ENCODE assay signal across 17 mouse cellular contexts in the genomic region with DNA sequence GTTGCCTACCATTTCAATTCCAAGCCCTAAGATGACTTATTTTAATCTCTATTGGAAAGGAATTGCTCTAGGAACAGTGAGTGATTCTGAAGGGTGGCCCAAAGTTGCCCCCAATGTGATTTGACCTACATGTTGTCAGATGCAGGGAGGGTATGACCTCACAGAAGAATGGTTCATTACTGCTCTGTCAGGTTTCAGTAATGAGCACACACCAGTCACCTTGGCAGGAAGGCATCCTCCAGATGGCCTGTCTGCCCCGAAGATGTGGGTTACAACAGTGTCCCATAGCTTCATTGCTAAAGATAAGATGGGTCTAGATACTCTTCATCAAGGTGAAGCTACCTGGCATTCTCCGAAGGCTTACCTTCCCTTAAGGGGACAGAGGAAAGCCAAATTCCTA.
DNase-seq lines count a peak whose midpoint lies in the region; ATAC-seq lines count a peak whose summit lies in the region.
"Had no signal": no experiment of that assay in that cellular context is flagged by ENCODE, and none has a peak within 500 bp of the region (broad histone marks: within the 10 kb centered on the region; RNA-seq: fewer than 3 reads in every experiment).

No protein-coding gene starts in this region.

- no peak for ATAC-seq in cerebellum, adult (ENCODE audit: insufficient number of reproducible peaks, low FRiP score, low TSS enrichment)
- ATAC-seq: activated CD4-positive, CD25-positive, alpha-beta regulatory T cell, adult 4 months; forebrain, embryonic 14.5 days; forebrain, postnatal 0 days; intestine, embryonic 15.5 days had no signal

- peak; percentile 50 for DNase-seq in cerebellum, adult 11-12 months
- no peak for DNase-seq in cerebellum, adult 8-10 months
- DNase-seq in cerebellum, adult 9-10 months, result peak; percentile 47
- DNase-seq in cerebellum, postnatal 25 days, result peak; percentile 35 to 58
- DNase-seq in right cerebral cortex, postnatal 4 days, result no peak
- no peak for DNase-seq in yolk sac, embryonic 10.5 days (ENCODE audit: low spot score)
- DNase-seq: adrenal gland, adult 8-10 months; adrenal gland, postnatal 25 days; forebrain, postnatal 0 days; gastrocnemius, adult 2 months; gastrocnemius, postnatal 14 days; heart, adult 11 months; kidney, adult 11 months had no signal

Comparison
In these comparisons a context has a peak if more than half of its experiments do, and no peak if none do; other contexts are left out.
1. DNase-seq: peak in cerebellum, adult 11-12 months (single experiment), cerebellum, adult 9-10 months (single experiment) and cerebellum, postnatal 25 days (2 of 2); none in cerebellum, adult 8-10 months (single experiment), right cerebral cortex, postnatal 4 days (single experiment) and yolk sac, embryonic 10.5 days (single experiment).